Mouse (Mus musculus): ENCODE results near the gene Phlpp2. TPM values are rescaled to one million over a fixed set of nuclear protein-coding genes. Genes with fewer than 3 reads are reported as not detected.
A peak's percentile ranks its signal among the peaks of the same experiment; 100 is the strongest.

Phlpp2 gene
- polyA plus RNA-seq, 1 experiment: 2.7 TPM

- TF ChIP-seq CTCF (IDR thresholded peaks at IDR 0.05; ENCODE audit: borderline replicate concordance, control insufficient read depth, extremely low read depth, insufficient read depth, low read length, poor library complexity): no peak
- TF ChIP-seq POLR2A (IDR thresholded peaks at IDR 0.05; ENCODE audit: control insufficient read depth, extremely low read depth, insufficient read depth, low read length, poor library complexity): no peak
- H3K4me3 ChIP-seq (ENCODE audit: control insufficient read depth, insufficient read depth, low read length): no peak overlapping the region
- no peak overlapping the region for H3K27ac ChIP-seq (ENCODE audit: control insufficient read depth, insufficient read depth, low read length)
- H3K36me3 ChIP-seq (ENCODE audit: control insufficient read depth, insufficient read depth, low read length): no peaks in the 10 kb centered on the region
- WGBS: 86% methylated on average over 7 of the region's 7 CpGs
- H3K4me1 ChIP-seq (replicated peaks; ENCODE audit: control insufficient read depth, insufficient read depth, low read length): no peaks in the 10 kb centered on the region
- DNase-seq: no peak
- H3K27me3 ChIP-seq (ENCODE audit: control insufficient read depth, insufficient read depth, low read length): no peaks in the 10 kb centered on the region
Measured at GRCm38 (mm10) chr8:109945694-109946093, 77.4 kb downstream of the Phlpp2 start.

GRCm38 (mm10) chr8:109946272-109946671 is 77.9 kb downstream of the Phlpp2 start:
- WGBS: 96% methylated on average over 7 of the region's 7 CpGs
- TF ChIP-seq CTCF (IDR thresholded peaks at IDR 0.05; ENCODE audit: borderline replicate concordance, control insufficient read depth, extremely low read depth, insufficient read depth, low read length, poor library complexity): no peak

GRCm38 (mm10) chr8:109947447-109948284 is 79.3 kb downstream of the Phlpp2 start:
- Histone ChIP-seq H3K4me1 (replicated peaks; ENCODE audit: control insufficient read depth, insufficient read depth, low read length) (no peaks in the 10 kb centered on the region), H3K36me3 (ENCODE audit: control insufficient read depth, insufficient read depth, low read length) (no peaks in the 10 kb centered on the region), H3K27ac (ENCODE audit: control insufficient read depth, insufficient read depth, low read length) (no peak overlapping the region), H3K27me3 (ENCODE audit: control insufficient read depth, insufficient read depth, low read length) (no peaks in the 10 kb centered on the region), H3K4me3 (ENCODE audit: control insufficient read depth, insufficient read depth, low read length) (no peak overlapping the region)
- WGBS: 7% methylated on average over 26 of the region's 26 CpGs
- TF ChIP-seq CTCF (IDR thresholded peaks at IDR 0.05; ENCODE audit: borderline replicate concordance, control insufficient read depth, extremely low read depth, insufficient read depth, low read length, poor library complexity) (peak; percentile 46; the same call in 1 of the 2 replicates), POLR2A (IDR thresholded peaks at IDR 0.05; ENCODE audit: control insufficient read depth, extremely low read depth, insufficient read depth, low read length, poor library complexity) (no peak)
- DNase-seq: no peak

More at GRCm38 (mm10) chr8:109946272-109946671, 77.9 kb downstream of the Phlpp2 start:
- no peak overlapping the region for H3K4me3 ChIP-seq (ENCODE audit: control insufficient read depth, insufficient read depth, low read length)
- no peaks in the 10 kb centered on the region for H3K4me1 ChIP-seq (replicated peaks; ENCODE audit: control insufficient read depth, insufficient read depth, low read length)
- H3K27ac ChIP-seq (ENCODE audit: control insufficient read depth, insufficient read depth, low read length): no peak overlapping the region
- H3K27me3 ChIP-seq (ENCODE audit: control insufficient read depth, insufficient read depth, low read length): no peaks in the 10 kb centered on the region
- H3K36me3 ChIP-seq (ENCODE audit: control insufficient read depth, insufficient read depth, low read length): no peaks in the 10 kb centered on the region
- DNase-seq: no peak

GRCm38 (mm10) chr8:109948285-109948564 is 79.9 kb downstream of the Phlpp2 start:
- H3K4me1 ChIP-seq (replicated peaks; ENCODE audit: control insufficient read depth, insufficient read depth, low read length): no peaks in the 10 kb centered on the region
- H3K4me3 ChIP-seq (ENCODE audit: control insufficient read depth, insufficient read depth, low read length): no peak overlapping the region
- no peaks in the 10 kb centered on the region for H3K36me3 ChIP-seq (ENCODE audit: control insufficient read depth, insufficient read depth, low read length)
- no peak for TF ChIP-seq POLR2A (IDR thresholded peaks at IDR 0.05; ENCODE audit: control insufficient read depth, extremely low read depth, insufficient read depth, low read length, poor library complexity)
- TF ChIP-seq CTCF (IDR thresholded peaks at IDR 0.05; ENCODE audit: borderline replicate concordance, control insufficient read depth, extremely low read depth, insufficient read depth, low read length, poor library complexity): no peak
- no peaks in the 10 kb centered on the region for H3K27me3 ChIP-seq (ENCODE audit: control insufficient read depth, insufficient read depth, low read length)
- 6% methylated on average over 19 of the region's 19 CpGs for WGBS
- no peak for DNase-seq
- H3K27ac ChIP-seq (ENCODE audit: control insufficient read depth, insufficient read depth, low read length): no peak overlapping the region

GRCm38 (mm10) chr8:109952171-109952570 is 83.8 kb downstream of the Phlpp2 start:
- Histone ChIP-seq H3K36me3 (ENCODE audit: control insufficient read depth, insufficient read depth, low read length) (no peaks in the 10 kb centered on the region), H3K27me3 (ENCODE audit: control insufficient read depth, insufficient read depth, low read length) (no peaks in the 10 kb centered on the region), H3K4me3 (ENCODE audit: control insufficient read depth, insufficient read depth, low read length) (no peak overlapping the region), H3K4me1 (replicated peaks; ENCODE audit: control insufficient read depth, insufficient read depth, low read length) (no peaks in the 10 kb centered on the region), H3K27ac (ENCODE audit: control insufficient read depth, insufficient read depth, low read length) (no peak overlapping the region)
- 85% methylated on average over 7 of the region's 7 CpGs for WGBS
- no peak for DNase-seq
- TF ChIP-seq CTCF (IDR thresholded peaks at IDR 0.05; ENCODE audit: borderline replicate concordance, control insufficient read depth, extremely low read depth, insufficient read depth, low read length, poor library complexity) (no peak), POLR2A (IDR thresholded peaks at IDR 0.05; ENCODE audit: control insufficient read depth, extremely low read depth, insufficient read depth, low read length, poor library complexity) (no peak)

GRCm38 (mm10) chr8:109954486-109954948 is 86.2 kb downstream of the Phlpp2 start:
- H3K4me1 ChIP-seq (replicated peaks; ENCODE audit: control insufficient read depth, insufficient read depth, low read length): no peaks in the 10 kb centered on the region
- no peak for TF ChIP-seq POLR2A (IDR thresholded peaks at IDR 0.05; ENCODE audit: control insufficient read depth, extremely low read depth, insufficient read depth, low read length, poor library complexity)
- no peak for TF ChIP-seq CTCF (IDR thresholded peaks at IDR 0.05; ENCODE audit: borderline replicate concordance, control insufficient read depth, extremely low read depth, insufficient read depth, low read length, poor library complexity)
- WGBS: 82% methylated on average over 13 of the region's 13 CpGs
- no peaks in the 10 kb centered on the region for H3K36me3 ChIP-seq (ENCODE audit: control insufficient read depth, insufficient read depth, low read length)
- no peak overlapping the region for H3K4me3 ChIP-seq (ENCODE audit: control insufficient read depth, insufficient read depth, low read length)
- no peaks in the 10 kb centered on the region for H3K27me3 ChIP-seq (ENCODE audit: control insufficient read depth, insufficient read depth, low read length)
- H3K27ac ChIP-seq (ENCODE audit: control insufficient read depth, insufficient read depth, low read length): no peak overlapping the region
- no peak for DNase-seq
